Mouse (Mus musculus): ENCODE results near the gene Palm3. TPM values are rescaled to one million over a fixed set of nuclear protein-coding genes. Genes with fewer than 3 reads are reported as not detected.

Palm3 gene
- polyA plus RNA-seq, 1 experiment from 2014 or later = 4.7 TPM

DNA sequence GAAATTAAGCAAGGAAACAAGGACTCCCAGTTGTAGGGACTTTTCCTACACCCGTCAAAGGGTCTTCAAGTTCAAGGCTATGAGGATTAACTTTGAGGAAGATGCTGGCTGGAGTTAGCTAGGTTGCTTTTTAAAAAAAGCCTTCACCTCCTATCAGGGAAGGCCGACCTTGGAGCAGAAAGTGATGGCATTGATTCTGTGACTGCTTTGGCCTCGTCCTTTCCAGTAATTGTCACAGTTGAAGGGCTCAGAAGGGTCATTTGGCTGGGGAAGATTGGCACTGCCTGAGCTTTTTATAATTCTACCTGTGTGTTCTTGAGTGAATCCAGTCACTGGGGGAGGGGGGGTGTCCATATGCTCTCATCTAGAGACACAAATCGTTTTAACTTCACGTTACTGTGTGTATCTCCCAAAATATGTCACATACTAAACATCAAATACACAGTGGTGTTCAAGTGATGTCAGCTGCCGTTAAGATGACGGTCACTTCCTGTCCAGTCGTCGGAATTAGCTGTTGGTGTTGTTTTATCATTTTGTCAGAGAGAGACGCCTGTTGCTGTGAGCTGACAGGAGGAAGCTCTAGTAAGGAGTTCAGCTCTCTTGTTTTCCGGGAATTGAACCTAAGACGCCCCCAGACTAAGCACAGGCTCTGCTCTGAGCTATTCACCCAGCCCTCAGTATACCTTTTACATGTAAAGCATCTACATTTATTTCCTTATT lies 47.2 kb downstream of the Palm3 start:
- H3K4me2 ChIP-seq = peak overlapping the region; percentile 52; the same call in 1 of the 2 replicates
- H3K36me3 ChIP-seq = no peaks in the 10 kb centered on the region
- H3K27ac ChIP-seq = 0 out of 2 replicates have a peak overlapping the region, but pooled peaks have one; percentile 13
- H3K9me3 ChIP-seq = no peaks in the 10 kb centered on the region
- peaks cover 35% of the 10 kb centered on the region for H3K4me1 ChIP-seq (replicated peaks)
- H3K27me3 ChIP-seq = no peaks in the 10 kb centered on the region
- no peak for ATAC-seq (ENCODE audit: insufficient number of reproducible peaks, insufficient read depth, low FRiP score, low TSS enrichment, low read depth)
- 54% methylated on average over 12 of the region's 12 CpGs for WGBS
- no peak overlapping the region for H3K9ac ChIP-seq (replicated peaks)
- 0 out of 2 replicates have a peak overlapping the region, but pooled peaks have one; percentile 91 for H3K4me3 ChIP-seq (replicated peaks)

DNA sequence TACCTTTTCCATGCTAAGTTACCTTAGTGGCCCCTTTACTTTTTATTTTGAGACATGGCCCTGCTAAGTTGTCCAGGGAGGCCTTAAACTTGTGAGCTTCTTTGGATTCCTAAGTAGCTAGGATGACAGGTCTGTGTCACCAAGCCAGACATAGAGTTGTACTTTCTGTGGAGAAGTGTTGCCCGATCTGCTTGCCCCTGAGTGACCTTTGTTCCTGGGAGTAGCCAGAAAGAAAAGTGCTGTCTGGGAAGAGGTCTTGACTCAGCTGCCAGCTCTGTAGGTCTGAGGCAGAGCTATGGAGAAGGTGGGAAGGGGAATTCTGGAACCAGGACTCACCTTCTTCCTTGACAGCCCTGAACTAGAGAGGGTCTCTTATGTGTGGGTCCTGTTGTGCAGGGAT lies 47.9 kb downstream of the Palm3 start:
- Histone ChIP-seq H3K9ac (replicated peaks) (no peak overlapping the region; the same call in 1 of the 2 replicates), H3K4me1 (replicated peaks) (peaks cover 35% of the 10 kb centered on the region), H3K27ac (0 out of 2 replicates have a peak overlapping the region, but pooled peaks have one; percentile 13), H3K27me3 (no peaks in the 10 kb centered on the region), H3K4me3 (replicated peaks) (no peak overlapping the region; the same call in 1 of the 2 replicates), H3K9me3 (no peaks in the 10 kb centered on the region), H3K4me2 (no peak overlapping the region), H3K36me3 (0 out of 2 replicates have a peak, but pooled peaks cover 3% of the 10 kb centered on the region)
- ATAC-seq (ENCODE audit: insufficient number of reproducible peaks, insufficient read depth, low FRiP score, low TSS enrichment, low read depth) = no peak
- WGBS = 41% methylated on average over 1 of the region's 1 CpGs

DNA sequence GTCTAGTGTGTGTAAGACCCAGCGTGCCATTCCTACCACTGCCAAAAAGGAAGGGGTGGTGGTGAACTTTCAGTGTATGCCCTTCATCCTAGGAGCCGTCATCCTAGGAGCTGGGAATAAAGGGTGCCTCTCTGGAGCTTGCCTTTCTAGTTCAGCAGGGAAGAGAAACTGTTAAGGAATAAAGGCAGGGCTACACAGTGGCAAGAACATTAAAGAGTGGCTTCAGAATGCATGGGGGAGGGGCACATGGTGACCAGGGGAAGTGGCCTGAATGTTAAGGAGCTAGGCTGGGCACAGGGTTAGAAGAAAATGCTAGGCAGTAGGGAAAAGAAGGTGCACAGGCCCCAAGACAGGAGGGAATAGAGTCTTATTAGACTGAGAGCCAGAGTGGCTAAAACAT lies 48.5 kb downstream of the Palm3 start:
- peaks cover 35% of the 10 kb centered on the region for H3K4me1 ChIP-seq (replicated peaks)
- H3K4me3 ChIP-seq (replicated peaks) = no peak overlapping the region
- no peak overlapping the region for H3K27ac ChIP-seq
- H3K4me2 ChIP-seq = no peak overlapping the region
- no peak overlapping the region for H3K9ac ChIP-seq (replicated peaks)
- H3K27me3 ChIP-seq = no peaks in the 10 kb centered on the region
- 78% methylated on average over 2 of the region's 2 CpGs for WGBS
- H3K9me3 ChIP-seq = no peaks in the 10 kb centered on the region
- ATAC-seq (ENCODE audit: insufficient number of reproducible peaks, insufficient read depth, low FRiP score, low TSS enrichment, low read depth) = no peak
- peaks cover 8% of the 10 kb centered on the region for H3K36me3 ChIP-seq

DNA sequence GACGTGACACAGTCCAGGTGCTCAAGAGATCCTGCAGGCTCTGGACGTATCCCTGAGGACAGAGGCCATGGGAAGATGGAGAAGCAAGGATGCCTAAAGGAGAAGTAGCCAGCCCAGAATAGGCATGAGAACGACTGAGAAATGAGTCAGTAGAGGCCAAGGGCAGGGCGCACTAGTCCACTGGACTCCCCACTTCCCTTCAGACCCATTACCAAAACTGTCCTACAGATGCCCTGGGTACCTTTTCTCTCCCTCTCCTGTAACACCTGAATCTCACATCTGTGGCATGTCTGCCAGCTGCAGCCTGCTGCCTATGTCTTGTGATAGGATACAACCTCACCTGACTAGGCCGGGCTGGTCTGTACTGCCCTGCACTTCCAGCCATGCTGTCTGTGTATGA lies 49.0 kb downstream of the Palm3 start:
- Histone ChIP-seq H3K4me1 (replicated peaks) (peaks cover 35% of the 10 kb centered on the region), H3K36me3 (peaks cover 13% of the 10 kb centered on the region), H3K9ac (replicated peaks) (no peak overlapping the region), H3K9me3 (no peaks in the 10 kb centered on the region), H3K4me2 (no peak overlapping the region), H3K4me3 (replicated peaks) (no peak overlapping the region), H3K27me3 (no peaks in the 10 kb centered on the region), H3K27ac (no peak overlapping the region)
- no peak for ATAC-seq (ENCODE audit: insufficient number of reproducible peaks, insufficient read depth, low FRiP score, low TSS enrichment, low read depth)
- 92% methylated on average over 5 of the region's 5 CpGs for WGBS

DNA sequence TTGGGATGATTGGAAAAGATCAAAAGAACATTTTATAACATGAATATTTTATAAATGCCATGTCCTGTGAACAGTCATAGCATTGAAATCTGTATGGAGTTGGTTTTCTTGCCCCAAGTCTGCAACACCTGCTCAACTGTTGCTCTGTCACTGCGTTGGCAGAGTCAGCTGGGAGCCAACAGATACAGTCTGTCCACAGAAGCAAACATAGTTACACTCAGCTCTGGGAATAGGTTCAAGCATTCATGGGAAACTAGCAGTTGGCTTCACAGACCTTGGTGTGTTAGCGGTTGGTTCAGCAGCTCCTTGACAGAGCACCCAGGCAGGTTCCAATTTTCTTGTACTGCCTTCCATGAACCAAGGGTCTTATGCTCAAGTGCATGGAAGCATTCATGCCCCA lies 49.4 kb downstream of the Palm3 start:
- Histone ChIP-seq H3K4me3 (replicated peaks) (no peak overlapping the region), H3K4me1 (replicated peaks) (peaks cover 35% of the 10 kb centered on the region), H3K27me3 (no peaks in the 10 kb centered on the region), H3K9ac (replicated peaks) (no peak overlapping the region), H3K36me3 (peaks cover 17% of the 10 kb centered on the region), H3K4me2 (no peak overlapping the region), H3K27ac (no peak overlapping the region), H3K9me3 (no peaks in the 10 kb centered on the region)
- ATAC-seq (ENCODE audit: insufficient number of reproducible peaks, insufficient read depth, low FRiP score, low TSS enrichment, low read depth) = no peak
- WGBS = 91% methylated on average over 2 of the region's 2 CpGs

DNA sequence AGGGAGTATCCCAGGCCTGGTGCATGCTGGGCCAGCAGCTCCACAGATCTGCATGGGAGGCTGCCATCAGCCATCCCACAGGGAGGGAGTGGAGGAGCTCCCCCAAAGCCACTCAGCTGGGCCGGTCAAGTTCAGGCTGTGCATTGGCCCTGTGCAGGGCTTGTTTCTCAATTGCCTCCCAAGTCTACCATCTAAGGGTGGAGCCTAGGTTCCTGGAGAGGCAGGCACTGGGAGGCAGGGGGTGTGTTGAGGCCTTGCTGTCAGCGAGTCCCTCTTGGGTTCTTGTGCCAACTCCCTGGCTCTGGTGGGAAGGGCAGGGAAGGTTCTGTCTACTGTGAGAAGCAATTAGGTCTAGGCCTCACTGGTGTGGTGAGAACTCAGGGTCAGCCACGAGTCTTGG lies 50.6 kb downstream of the Palm3 start:
- WGBS = 72% methylated on average over 3 of the region's 3 CpGs
- peaks cover 29% of the 10 kb centered on the region for H3K36me3 ChIP-seq
- H3K27me3 ChIP-seq = no peaks in the 10 kb centered on the region
- H3K27ac ChIP-seq = no peak overlapping the region
- H3K4me2 ChIP-seq = no peak overlapping the region
- H3K9ac ChIP-seq (replicated peaks) = 0 out of 2 replicates have a peak overlapping the region, but pooled peaks have one; percentile 14
- H3K4me3 ChIP-seq (replicated peaks) = no peak overlapping the region
- no peaks in the 10 kb centered on the region for H3K9me3 ChIP-seq
- ATAC-seq (ENCODE audit: insufficient number of reproducible peaks, insufficient read depth, low FRiP score, low TSS enrichment, low read depth) = no peak
- peaks cover 35% of the 10 kb centered on the region for H3K4me1 ChIP-seq (replicated peaks)

DNA sequence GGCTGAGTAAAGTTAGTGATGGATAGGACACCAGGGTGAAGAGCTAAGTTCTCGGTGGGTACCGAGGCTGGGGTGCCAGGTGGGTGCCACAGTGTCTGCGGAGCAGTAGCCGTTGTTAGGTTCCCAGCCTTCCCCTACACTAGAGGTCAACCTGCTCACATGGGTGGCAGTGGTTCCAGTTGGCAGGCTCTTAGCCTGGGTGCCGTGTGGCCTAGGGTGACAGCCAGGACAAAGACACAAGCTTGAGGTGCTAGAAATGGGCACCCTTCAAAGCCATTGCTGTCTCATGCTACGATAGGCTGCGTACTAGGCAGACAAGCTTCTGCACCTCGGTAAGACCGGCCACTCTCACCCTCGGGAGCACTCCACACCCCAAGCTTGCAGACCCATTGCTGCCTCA lies 51.0 kb downstream of the Palm3 start:
- Histone ChIP-seq H3K4me2 (no peak overlapping the region), H3K9me3 (no peaks in the 10 kb centered on the region), H3K36me3 (peaks cover 33% of the 10 kb centered on the region), H3K9ac (replicated peaks) (no peak overlapping the region), H3K27me3 (no peaks in the 10 kb centered on the region), H3K4me3 (replicated peaks) (no peak overlapping the region), H3K4me1 (replicated peaks) (peaks cover 35% of the 10 kb centered on the region), H3K27ac (no peak overlapping the region)
- no peak for ATAC-seq (ENCODE audit: insufficient number of reproducible peaks, insufficient read depth, low FRiP score, low TSS enrichment, low read depth)
- WGBS = 89% methylated on average over 10 of the region's 10 CpGs

DNA sequence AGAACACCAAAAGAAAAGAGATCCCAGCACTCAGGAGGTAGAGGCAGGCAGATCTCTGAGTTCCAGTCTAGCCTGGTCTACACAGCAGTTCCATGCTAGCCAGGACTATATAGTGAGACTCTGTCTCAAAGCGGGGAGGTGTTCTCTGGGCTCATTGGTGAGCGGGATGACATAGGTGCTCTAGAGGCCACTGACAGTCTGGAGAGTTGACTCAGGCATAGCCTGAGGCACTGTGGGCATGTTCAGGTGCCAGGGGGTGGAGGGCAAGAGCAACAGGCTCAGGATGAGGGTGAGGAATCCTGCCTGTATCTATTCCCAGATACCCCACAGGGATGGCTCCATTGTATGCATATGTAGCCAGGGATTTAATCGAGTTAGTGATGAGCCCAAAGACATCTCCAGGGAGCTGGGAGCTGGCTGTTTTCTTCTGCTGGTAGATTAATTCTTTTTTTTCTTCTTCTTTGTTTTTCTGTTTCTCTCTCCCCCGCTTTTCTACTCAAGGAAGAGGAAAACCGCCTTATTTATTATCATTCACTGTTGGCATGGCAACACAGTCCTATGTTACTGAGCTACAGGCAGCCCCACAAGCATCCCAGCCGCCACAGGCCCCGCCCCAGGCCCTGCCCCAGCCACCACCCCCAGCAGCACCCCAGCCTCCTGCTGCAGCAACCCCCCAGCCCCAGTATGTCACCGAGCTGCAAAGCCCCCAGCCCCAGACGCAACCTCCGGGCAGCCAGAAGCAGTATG lies 52.1 kb downstream of the Palm3 start:
- peaks cover 25% of the 10 kb centered on the region for H3K4me1 ChIP-seq (replicated peaks)
- no peak overlapping the region for H3K27ac ChIP-seq
- ATAC-seq (ENCODE audit: insufficient number of reproducible peaks, insufficient read depth, low FRiP score, low TSS enrichment, low read depth) = no peak
- H3K9ac ChIP-seq (replicated peaks) = no peak overlapping the region
- no peaks in the 10 kb centered on the region for H3K9me3 ChIP-seq
- H3K4me3 ChIP-seq (replicated peaks) = no peak overlapping the region
- peaks cover 33% of the 10 kb centered on the region for H3K36me3 ChIP-seq
- no peak overlapping the region for H3K4me2 ChIP-seq
- H3K27me3 ChIP-seq = no peaks in the 10 kb centered on the region
- WGBS = 73% methylated on average over 10 of the region's 10 CpGs

DNA sequence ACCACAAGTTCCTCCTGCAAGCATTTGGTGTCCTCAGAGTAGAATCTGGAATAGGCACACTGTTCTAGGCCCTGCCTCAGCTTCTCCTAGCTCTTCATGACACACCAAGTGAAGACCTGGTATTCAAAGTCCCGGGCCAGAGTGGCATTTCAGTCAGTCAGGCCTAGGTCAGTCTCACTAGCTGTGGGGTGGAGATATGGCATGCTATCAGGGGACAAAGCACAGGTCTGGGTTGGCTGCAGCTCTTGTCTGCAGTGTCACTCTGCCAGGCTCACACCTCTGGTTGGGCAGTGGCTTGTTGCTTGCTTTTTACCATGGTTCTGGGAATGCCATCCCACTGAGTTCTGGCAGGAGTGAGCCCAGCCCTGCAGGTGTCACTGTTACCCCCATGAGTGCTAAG lies 55.1 kb downstream of the Palm3 start:
- 95% methylated on average over 1 of the region's 1 CpGs for WGBS
- Histone ChIP-seq H3K4me2 (no peak overlapping the region; the same call in 1 of the 2 replicates), H3K9ac (replicated peaks) (peak overlapping the region; percentile 19; the same call in 1 of the 2 replicates), H3K4me3 (replicated peaks) (no peak overlapping the region), H3K27me3 (no peaks in the 10 kb centered on the region), H3K36me3 (peaks cover 57% of the 10 kb centered on the region), H3K27ac (no peak overlapping the region), H3K4me1 (replicated peaks) (peaks cover 12% of the 10 kb centered on the region), H3K9me3 (no peaks in the 10 kb centered on the region)
- no peak for ATAC-seq (ENCODE audit: insufficient number of reproducible peaks, insufficient read depth, low FRiP score, low TSS enrichment, low read depth)

DNA sequence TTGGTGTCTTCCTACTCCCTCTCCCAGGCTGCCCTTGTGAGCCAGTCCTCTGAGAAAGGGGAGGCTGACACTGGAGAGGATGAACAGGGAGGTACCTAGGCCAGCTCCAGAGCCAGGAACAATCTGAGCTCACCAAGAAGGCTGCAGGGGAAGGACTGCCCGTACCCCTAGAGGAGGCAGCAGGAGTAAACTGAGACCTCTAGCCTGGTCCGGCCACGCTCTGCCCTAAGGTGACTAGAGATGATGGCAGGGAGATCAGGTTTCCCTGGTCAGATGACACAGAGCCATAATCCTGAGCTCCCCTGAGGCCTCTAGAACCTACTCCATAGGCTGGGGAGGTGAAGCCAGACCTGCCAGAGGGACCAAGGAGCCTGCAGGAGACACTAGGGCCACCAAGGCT lies 55.6 kb downstream of the Palm3 start:
- no peak overlapping the region for H3K4me3 ChIP-seq (replicated peaks)
- H3K36me3 ChIP-seq = peaks cover 60% of the 10 kb centered on the region
- no peaks in the 10 kb centered on the region for H3K9me3 ChIP-seq
- no peak overlapping the region for H3K4me2 ChIP-seq
- H3K4me1 ChIP-seq (replicated peaks) = peaks cover 7% of the 10 kb centered on the region
- no peak for ATAC-seq (ENCODE audit: insufficient number of reproducible peaks, insufficient read depth, low FRiP score, low TSS enrichment, low read depth)
- H3K27ac ChIP-seq = no peak overlapping the region
- 39% methylated on average over 3 of the region's 3 CpGs for WGBS
- peak overlapping the region; percentile 19; the same call in 1 of the 2 replicates for H3K9ac ChIP-seq (replicated peaks)
- H3K27me3 ChIP-seq = no peaks in the 10 kb centered on the region

DNA sequence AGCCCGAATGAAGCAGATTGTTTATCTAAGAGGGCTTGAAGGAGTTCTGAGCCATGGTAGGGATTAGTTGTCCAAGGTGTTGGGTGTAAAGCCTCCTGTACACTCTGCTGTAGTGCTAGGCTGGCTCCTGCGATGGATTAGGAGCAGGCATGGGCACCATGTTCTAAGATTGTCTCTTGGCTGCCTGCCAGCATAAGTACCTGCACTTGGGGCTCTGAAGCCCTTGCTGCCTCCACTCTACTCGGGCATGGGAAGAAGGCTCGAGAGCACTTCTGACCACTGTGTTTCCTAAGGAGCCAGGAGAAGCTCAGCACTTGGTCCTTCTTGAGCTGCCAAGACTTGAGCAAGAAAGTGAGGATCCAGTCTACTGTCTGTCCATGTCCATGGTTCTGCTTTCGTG lies 57.9 kb downstream of the Palm3 start:
- Histone ChIP-seq H3K27ac (no peak overlapping the region), H3K27me3 (peaks cover 3% of the 10 kb centered on the region; the same call in 1 of the 2 replicates), H3K4me3 (replicated peaks) (no peak overlapping the region), H3K36me3 (peaks cover 81% of the 10 kb centered on the region), H3K9me3 (no peaks in the 10 kb centered on the region), H3K4me2 (no peak overlapping the region), H3K4me1 (replicated peaks) (peaks cover 4% of the 10 kb centered on the region), H3K9ac (replicated peaks) (no peak overlapping the region)
- WGBS = 88% methylated on average over 5 of the region's 5 CpGs
- no peak for ATAC-seq (ENCODE audit: insufficient number of reproducible peaks, insufficient read depth, low FRiP score, low TSS enrichment, low read depth)
